Mouse (Mus musculus) neural tube, embryonic 10.5 days (tissue): Measurements from ENCODE around the gene Faap20.

Experiments
- DNase-seq: peaks from one replicate; pipeline ENCODE4 v3.0.0-alpha.2; 2017; ENCODE audit warnings: low spot score; ENCODE audit errors: extremely low spot score

The Faap20 gene

DNA sequence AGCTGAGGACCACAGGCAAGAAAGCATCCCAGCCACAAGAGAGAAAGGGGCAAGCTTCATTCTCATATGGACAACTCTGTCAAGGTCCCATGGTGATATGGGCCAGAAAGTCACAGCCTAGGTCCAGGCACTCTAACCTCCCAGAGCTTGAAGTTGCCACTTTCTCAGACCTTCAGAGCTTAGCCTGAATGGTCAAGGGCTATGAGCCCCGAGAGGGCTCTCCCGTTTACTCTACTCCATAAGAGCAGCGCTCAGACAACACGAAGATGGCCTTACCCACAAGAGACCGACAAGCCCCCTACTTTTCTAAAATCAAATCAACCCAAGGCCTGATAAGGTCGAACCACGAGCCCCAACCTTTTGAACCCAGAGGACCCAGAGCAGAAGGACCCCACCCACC is 28.5 kb upstream of the Faap20 start:
- DNase-seq, result no peak

GRCm38 (mm10) chr4:155221599-155222551 is 27.7 kb upstream of the Faap20 start:
- DNase-seq, result peak; percentile 72

- DNase-seq, result no peak
Measured at GRCm38 (mm10) chr4:155222552-155222840, 27.1 kb upstream of the Faap20 start, which contains the start of gene Ski. Gene Ski, minus strand, starts transcription at chr4:155222592.

- peak; percentile 100 for DNase-seq
Measured at GRCm38 (mm10) chr4:155222841-155223593, 26.6 kb upstream of the Faap20 start.

DNA sequence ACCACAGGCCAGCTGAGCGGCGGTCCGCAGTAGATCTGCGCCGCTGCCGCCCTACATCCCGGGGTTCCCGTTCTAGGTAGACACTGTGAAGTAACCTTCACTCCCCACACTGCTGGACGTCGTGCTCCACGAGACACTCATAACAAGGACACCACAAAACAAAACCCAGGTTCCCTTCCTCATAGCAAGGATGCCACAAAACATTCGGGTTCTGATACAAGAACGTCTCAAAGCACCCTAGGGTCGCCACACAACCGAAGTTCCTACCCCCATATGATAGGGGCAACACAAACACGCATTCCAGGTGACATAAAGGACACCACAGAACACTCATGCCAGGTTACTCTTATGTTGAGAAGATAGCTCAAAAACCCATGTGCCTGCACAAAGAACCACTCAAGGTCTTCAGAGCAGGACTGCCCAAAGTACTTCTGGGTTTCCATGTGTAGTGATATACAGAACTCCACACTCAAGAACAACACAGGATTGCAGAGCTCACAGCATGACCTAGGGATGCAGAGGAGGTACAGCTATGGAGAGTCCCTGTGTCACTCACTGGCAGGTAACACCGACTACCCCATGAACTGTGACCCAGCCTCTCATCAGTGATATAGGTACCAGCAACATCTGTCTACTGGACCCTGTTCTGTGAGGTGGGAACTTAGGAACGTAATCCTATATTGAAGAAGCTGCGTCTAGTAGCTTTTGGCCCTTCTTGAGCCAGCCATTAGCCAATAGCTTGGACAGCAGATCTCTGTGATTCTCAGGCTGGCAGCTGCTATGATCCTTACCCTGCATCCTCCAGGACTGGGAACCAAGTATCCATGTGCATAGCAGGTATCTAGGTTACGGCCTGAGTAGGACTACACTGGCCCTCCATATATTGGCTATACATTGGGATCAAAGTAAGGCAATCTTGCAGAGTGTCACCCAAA is 25.7 kb upstream of the Faap20 start:
- DNase-seq, result no peak

DNA sequence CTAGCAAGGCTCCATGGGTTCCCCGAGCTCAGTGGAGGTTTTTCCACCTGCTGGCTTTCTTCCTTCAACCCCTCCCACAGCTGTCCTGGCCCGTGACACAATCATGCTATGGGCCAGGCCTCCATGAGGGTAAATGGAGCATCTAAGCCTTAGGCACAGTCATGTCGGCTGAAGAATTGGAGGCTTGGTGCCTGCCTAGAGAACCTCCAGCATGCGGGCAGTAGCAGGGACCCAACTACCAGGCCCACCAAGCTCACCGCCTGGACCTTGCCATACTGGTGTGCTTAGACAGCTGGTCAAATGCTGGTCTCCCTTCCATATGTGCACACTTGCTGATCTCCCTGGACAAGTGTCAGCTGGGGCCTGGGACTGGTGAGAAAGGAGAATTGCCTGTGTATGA is 23.7 kb upstream of the Faap20 start:
- no peak for DNase-seq

- DNase-seq, result no peak
Measured at GRCm38 (mm10) chr4:155227986-155228385, 21.6 kb upstream of the Faap20 start.

GRCm38 (mm10) chr4:155228461-155228860 is 21.1 kb upstream of the Faap20 start:
- no peak for DNase-seq

DNA sequence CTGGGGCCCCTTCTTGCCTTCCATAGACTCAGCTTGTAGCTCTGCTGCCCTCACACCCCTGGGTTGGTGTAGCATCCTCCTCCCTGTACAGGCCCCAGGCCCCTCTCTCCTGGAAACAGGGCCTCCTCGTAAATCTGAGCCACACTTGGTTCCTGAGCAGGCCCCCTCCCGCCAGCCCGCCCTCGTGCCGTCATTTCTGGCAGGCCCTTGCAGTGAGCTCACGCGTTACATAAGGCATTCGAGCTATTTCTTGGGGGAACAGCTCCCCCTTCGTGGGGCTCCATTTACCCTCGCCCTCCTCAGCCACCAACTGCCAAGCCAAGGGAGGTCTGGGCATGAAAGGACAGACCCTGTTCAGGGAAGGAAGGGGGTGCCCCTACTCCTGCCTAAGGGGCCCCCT is 15.7 kb upstream of the Faap20 start:
- DNase-seq, result peak; percentile 55

DNA sequence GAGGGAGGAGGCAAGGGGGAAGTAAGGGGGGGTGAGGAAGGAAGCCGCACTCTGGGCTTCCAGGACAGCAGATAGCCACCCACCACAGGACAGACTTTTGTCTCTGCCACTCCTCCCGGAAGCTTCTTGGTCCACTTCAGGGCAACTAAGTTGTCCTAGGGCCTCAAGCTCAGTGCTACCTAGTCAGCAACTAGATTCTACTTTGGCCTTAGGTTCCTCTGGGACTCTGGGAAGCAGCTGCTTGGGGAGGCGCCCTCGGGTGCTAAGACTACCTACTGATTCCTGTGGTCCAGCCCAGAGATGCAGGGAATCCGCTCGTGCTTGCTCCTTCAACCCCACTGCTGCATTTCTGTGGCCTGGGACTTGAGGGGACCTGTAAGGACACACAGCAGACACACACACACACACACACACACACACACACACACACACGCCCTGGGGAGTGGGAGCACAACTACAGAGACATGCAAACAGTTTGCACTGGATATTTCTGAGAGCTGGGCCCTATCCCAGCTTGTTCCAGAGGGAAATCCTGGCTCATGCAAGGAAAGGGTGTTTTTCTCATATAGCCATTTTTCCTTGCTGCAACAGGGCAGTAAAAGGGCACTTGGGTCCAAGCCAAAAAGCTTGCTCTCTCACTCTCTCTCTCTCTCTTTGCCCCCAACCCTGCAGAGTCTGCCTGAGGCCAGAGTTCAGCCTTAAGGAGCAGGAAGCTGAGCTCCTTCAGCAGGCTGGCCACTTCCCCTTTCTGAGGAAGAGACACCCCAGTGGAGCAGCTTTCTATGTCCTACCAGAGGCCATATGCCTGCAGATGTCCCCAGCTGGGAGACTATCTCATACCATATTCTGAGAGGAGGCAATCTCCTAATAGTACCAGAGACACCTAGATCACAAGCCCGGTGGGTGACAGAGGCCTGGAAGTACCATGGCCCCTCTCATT is 15.0 kb upstream of the Faap20 start:
- DNase-seq, result no peak

DNA sequence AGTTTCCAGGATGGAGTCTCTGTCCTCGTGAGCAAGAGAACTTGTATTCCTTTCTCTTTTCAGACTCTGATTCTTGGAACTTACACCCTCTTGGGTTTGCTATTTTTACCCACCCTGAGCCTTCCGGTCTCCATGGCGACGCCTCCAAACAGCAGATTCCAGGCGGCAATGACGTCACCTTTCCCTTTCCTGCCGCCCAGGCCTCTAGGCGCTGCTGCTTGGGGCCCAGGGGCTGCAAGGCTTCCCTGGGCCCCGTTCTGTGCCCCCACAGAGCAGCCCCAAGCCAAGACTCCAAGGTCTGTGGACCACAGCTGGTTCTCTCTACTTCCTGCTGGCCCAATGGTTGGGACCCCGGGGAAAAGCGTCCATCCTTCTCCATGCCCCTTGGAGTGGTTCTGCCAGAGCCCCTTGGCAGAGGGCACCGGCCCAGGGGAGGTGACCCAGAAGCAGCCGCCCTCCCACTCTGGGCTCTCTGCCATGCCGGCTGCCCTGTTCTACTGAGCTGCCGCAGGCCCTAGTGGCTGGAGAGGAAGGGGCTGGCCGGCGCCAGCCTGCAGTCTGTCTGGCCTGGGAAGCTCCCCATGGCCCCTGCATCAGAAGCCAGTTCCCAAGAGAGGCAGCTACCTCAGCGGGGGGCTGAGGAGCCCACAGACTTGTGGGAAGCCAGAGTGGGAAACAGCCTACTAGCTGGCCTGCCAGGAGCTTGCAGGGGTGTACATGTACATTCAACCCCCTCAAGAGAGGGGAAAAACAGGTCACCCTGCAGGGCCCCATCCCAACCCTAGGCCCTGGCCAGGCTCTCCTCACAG is 14.1 kb upstream of the Faap20 start:
- DNase-seq, result peak; percentile 81

DNA sequence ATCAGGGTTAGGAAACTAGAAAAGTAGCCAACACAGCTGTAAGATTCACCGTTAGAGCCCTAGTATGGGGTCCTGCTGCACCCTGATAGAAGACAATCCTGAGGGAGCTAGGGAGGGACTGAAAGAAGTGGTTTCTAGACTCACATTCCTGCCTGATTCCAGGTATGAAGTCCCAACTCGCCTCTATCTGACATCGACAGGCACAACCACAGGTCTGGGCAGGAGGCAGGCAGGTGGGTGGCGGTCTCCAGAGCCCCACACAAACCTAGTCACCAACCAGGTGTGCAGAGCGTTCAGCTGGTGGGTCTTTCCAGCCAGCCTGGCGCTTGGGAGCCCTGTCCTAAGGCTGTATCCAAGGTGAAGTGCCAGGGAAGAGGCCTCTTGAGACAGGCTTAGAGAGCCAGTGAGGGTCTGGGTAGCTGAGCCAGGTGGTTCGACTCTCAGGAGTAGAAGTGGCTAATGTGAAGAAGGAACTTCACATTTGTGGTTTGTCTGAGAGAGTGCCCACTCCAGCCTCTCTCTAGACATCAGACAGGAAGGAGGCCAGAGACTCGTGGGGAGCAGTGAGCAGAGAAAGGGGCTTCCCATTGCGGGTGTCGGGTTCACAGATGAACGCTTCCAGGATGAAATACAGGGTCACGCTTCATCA is 12.7 kb upstream of the Faap20 start:
- DNase-seq, result no peak

- no peak for DNase-seq
Measured at GRCm38 (mm10) chr4:155238276-155238675, 11.3 kb upstream of the Faap20 start.

- no peak for DNase-seq
Measured at GRCm38 (mm10) chr4:155239494-155239893, 10.1 kb upstream of the Faap20 start.

GRCm38 (mm10) chr4:155241789-155242188 is 7.8 kb upstream of the Faap20 start:
- no peak for DNase-seq

- no peak for DNase-seq
Measured at GRCm38 (mm10) chr4:155242292-155242691, 7.3 kb upstream of the Faap20 start.

- DNase-seq, result no peak
Measured at GRCm38 (mm10) chr4:155243233-155243632, 6.4 kb upstream of the Faap20 start.

GRCm38 (mm10) chr4:155245770-155246492 is 3.7 kb upstream of the Faap20 start:
- DNase-seq, result no peak
